Mouse (Mus musculus) left cerebral cortex, adult 2 months (tissue): ENCODE measurements at regions not wholly inside any gene's neighbourhood (a gene's known extent, or its start where the extent isn't known, plus 50 kb on each side); places are given as distances from the start of the nearest gene placed in this dataset.

Experiments used
- DNase-seq, 2 experiments: peaks; one replicate each; pipeline ENCODE4 v3.0.0; 2021 to 2022; ENCODE audit warnings: low spot score in 2 of 2, mixed read lengths in 1 of 2; ENCODE audit errors: extremely low spot score in 1 of 2
- H3K27ac ChIP-seq: fragments of 200-600 bp; 2 replicates; pipeline ENCODE4 v1.8.1; 2022
- H3K4me3 ChIP-seq: fragments of 200-600 bp; 2 replicates; pipeline ENCODE4 v1.8.1; 2022
- CTCF ChIP-seq: fragments of 200-600 bp; IDR thresholded peaks from 2 replicates; pipeline ENCODE4 v1.8.1; 2022; ENCODE audit warnings: antibody characterized with exemption, mild to moderate bottlenecking, moderate library complexity
- intact Hi-C: fragments of 180-260 bp; cut with DNase I; formaldehyde crosslinking; loops from one replicate; pipeline ENCODE4 v1.15.1; 2025

DNA sequence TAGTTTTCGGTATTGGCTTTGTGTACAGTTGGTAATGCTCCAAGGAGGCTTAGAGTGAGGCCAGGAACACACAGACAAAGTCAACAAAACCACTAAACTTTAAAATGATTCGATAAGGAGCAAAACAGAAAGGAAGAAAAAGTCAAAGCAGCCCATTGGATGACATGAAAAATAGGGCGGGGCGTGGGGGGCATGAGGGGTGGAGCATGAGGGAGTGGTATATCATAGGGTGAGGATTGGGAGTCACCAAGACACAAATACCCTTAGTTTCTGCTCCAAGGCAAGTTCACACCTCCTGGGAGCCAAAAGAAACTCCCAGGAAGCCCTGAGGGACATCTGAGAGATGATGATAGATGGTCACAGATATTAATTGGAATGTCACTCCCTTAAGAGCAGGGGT lies 262.2 kb upstream of the Pard3b start:
- intact Hi-C loops: loop anchor here (2.0 to 5.0 kb wide), 5 partner anchors 78 to 1586 kb away; no protein-coding TSS in a partner anchor
- H3K4me3 ChIP-seq: no peak overlapping the region
- H3K27ac ChIP-seq: no peak overlapping the region
- DNase-seq: no peak
- no peak for TF ChIP-seq CTCF

DNA sequence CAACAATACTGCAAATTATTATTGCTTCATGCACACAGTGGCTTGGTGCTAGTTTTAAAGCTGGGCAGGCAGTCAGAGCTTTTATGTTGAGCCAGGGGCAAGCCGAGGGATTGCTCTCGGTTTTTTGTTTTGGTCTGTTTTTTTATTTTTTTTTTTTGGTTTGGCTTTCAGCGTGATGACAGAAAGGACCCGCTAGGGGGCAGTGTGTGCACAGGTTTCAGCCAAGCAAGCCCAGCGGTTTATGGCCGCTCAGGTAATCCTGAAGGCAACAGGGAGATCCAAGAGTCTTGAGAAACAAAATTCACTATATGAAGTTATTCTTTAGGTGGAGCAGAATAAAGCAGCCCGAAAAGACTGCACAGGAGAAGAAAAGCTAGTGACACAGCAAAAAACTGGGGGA lies 261.6 kb upstream of the Pard3b start:
- DNase-seq: peak; percentile 68 to 72
- Histone ChIP-seq H3K4me3 (no peak overlapping the region), H3K27ac (no peak overlapping the region)
- intact Hi-C loops: loop anchor here (1.0 to 5.0 kb wide), 6 partner anchors 78 to 1585 kb away; no protein-coding TSS in a partner anchor
- TF ChIP-seq CTCF: peak; percentile 88

DNA sequence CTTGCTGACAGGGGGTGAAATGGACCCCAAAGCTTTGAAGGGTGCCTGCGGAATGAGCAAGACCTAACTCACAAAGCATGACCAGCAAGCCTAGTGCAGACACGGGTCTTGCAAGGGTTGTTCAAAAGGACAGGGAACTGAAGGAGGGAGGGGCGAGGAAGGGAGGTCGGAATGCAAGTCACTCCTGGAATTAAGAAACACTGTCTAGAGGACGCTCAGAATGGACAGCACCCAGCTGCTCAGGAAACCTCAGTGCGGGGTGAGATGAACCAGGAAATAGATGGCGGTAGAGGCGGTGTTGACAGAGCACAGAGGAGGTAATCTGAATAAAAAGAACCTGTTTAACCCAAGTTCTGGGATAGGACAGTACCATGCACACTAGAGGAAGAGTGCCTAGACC lies 260.4 kb upstream of the Pard3b start:
- DNase-seq: no peak
- intact Hi-C loops: loop anchor here (5.0 kb wide), 3 partner anchors 549 to 1584 kb away; no protein-coding TSS in a partner anchor
- Histone ChIP-seq H3K4me3 (no peak overlapping the region), H3K27ac (no peak overlapping the region)
- no peak for TF ChIP-seq CTCF

DNA sequence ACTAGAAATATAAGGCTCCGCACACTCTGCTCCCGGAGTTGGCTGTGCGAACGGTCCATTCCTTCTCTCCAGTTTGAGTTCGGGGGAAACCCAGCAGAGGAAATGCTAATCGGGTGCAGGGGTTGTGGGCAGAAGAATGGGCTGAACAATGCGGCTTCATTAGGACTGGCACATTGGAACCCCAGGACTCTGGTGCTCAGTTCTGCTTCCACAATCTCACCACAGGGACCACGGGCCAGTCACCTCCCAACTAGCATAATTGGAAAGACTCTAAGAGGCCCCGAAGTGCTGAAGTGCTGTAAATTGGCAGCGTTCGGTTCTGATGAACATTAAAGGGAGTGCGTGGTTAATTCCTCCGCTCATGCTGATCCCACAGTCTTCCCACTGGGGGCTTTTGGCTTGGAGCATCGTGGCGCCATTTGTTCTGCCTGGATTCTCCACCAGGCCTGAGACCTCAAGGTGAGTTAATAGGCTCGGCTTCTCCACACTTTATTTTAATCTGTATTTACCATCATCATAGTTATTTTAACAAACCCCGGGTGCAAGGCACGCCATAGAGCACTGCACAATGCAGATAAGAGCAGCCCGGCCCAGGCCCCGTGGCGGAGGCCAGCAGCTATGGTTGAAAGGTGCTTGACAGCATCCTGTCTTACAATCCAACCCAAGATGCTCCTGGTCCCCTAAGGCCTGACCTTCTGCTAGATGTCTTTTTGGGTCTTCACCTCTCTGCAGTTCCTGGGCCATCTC lies 258.7 kb upstream of the Pard3b start:
- no peak overlapping the region for H3K27ac ChIP-seq
- no peak for DNase-seq
- no peak overlapping the region for H3K4me3 ChIP-seq
- TF ChIP-seq CTCF: no peak
- intact Hi-C loops: loop anchor here (5.0 kb wide), 3 partner anchors 547 to 1582 kb away; no protein-coding TSS in a partner anchor

DNA sequence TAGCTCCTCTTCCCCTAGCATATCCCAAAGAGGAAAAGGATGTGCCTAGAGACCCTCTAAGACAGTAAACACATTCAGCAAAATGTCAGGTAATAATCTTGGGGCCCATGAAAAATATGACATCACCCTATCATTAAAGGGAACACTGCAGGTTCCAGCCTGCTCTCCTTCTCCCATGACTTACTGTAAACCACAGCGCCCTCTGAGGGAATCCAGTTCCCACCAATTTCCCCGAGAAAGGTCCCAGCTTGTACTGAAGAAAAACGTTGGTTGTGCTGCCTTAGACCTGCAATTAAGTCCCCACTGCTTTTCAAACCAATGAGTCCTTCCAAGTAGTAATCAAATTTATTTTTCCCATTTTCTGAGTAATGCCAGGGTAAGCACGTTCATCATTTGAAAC lies 251.0 kb upstream of the Pard3b start:
- no peak for DNase-seq
- no peak overlapping the region for H3K4me3 ChIP-seq
- no peak for TF ChIP-seq CTCF
- no peak overlapping the region for H3K27ac ChIP-seq
- intact Hi-C loops: no loop called here

DNA sequence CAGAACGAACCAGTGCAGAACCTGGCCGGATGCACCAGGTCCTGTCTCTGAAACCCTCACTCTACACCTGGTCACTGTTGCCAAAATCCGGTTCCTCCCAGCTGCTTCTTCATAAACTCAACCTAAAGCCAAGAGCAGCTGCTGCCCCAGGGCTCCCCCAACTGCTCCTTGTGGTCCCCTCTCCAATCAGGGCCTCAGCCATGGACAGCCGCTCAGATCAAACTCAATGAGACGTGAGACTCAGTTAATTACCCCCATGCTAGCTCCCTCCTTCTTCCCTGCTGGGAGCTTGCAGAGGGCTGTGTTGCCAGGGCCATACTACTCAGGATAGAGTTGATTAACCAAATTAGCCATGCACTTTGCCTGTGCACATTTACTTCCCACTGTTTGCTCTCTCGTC lies 240.8 kb upstream of the Pard3b start:
- Histone ChIP-seq H3K4me3 (no peak overlapping the region), H3K27ac (no peak overlapping the region)
- intact Hi-C loops: no loop called here
- DNase-seq: no peak
- TF ChIP-seq CTCF: no peak

DNA sequence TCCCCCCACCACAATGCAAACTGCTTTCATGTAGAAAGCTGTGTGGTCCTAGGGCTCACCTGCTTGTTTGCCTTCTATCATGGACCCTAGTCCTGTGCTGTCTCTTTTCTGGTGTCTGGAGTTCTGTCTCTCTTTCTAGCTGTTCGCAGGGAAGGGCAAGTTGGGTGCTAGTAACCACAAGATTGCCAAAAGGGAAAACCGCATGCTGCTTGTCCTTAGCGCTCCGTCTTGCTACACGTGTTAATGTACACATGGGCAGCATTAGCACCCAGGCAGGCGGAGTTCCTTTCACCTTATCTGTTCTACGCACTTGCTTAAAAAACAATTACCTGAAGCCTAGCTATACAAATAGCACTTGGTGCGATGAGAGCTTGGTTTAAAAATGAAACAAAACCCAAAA lies 236.3 kb upstream of the Pard3b start:
- TF ChIP-seq CTCF: no peak
- H3K4me3 ChIP-seq: peak overlapping the region; percentile 42
- intact Hi-C loops: no loop called here
- no peak for DNase-seq
- H3K27ac ChIP-seq: no peak overlapping the region

DNA sequence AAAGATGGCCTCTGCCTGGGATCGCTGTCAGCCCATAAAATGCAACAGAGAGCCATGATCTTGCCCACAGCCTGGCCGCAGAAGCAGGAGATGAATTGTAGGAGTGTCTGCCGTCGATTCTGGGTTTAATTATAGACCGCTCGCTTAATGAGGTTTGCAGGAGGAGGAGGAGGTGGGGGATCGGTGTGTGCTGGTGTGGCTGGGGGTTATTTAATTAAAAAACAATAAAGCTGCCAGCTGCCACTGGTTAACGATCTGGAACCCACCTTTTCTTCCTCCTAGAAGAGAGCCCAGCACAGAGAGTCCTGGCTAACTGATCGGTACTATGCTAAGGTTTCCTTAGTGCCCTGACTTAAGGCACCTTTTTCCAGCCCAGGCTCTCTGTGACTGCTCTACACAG lies 231.4 kb upstream of the Pard3b start:
- H3K27ac ChIP-seq: no peak overlapping the region
- TF ChIP-seq CTCF: no peak
- H3K4me3 ChIP-seq: no peak overlapping the region
- intact Hi-C loops: no loop called here
- DNase-seq: no peak

DNA sequence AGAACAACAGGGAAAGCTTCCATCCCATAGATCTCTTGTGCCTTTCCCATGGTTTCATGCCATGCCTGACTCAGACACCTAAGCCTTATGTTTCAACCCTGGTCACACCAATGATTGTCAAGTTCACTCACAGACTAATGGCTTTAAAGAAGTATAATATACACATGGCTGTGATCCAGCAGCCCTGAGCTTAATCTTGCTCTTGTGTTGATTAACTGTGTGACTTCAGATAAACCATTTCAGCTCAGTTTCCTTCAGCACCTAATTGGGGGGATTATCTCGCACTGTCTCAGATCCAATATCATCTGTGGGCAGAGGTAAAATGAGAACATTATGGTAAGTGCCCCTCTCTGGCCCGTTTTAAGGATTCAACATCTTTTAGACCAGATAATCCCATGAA lies 223.9 kb upstream of the Pard3b start:
- Histone ChIP-seq H3K27ac (no peak overlapping the region), H3K4me3 (no peak overlapping the region)
- no peak for TF ChIP-seq CTCF
- DNase-seq: no peak
- intact Hi-C loops: no loop called here

DNA sequence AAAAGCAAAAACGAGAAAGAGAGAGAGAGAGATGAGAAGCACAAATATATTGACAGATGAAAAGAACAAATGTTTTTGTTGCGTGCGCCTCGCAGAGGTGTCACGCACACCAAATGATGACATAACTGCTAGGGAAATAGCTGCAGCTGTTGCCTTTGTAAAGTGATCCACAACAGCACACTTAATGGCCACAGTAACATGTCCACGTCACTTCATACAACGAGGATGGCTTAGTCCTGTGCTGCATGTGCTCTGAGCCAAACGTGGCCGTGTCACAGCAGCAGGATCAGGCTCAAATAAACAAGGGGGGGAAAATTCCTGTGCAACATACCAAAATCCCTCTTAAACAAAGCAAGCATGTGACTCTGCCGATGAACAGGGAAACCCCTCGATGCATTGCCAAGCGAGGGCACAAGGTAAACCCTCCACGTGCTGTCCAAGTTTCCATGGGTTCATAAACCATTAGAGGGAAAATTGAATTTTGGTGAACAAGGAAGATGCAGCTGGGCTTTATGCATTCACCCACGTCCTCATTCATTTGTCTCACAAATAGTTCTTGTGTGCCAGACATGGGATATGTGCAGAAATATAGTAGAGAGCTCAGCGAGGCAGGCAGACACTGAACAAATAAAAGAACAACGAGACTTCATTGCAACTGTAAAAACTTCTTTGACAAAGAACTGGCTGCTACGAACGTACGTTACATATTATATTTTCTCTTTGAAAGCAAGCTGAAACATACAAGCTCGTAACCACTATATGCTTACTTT lies 223.0 kb upstream of the Pard3b start:
- no peak for TF ChIP-seq CTCF
- intact Hi-C loops: no loop called here
- DNase-seq: no peak
- Histone ChIP-seq H3K27ac (no peak overlapping the region), H3K4me3 (no peak overlapping the region)

DNA sequence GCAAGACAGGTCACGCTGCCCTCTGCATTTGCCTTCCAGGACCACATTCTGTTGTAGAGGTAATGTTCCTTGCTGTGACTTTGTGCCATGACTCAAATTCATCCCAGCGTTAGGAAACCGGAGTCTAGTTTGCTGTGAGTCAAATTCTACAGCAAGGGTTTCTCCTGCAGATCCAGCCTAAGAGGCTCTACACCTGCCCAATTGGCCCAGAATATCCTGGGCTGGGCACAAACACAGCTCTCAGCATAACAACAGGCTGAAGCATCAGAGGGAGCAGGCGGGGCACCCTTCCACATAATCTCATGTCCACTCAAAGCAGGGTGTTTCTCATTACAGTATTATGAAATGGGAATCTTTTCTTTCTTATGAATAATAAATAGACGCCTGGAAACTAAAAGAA lies 220.2 kb upstream of the Pard3b start:
- no peak for DNase-seq
- TF ChIP-seq CTCF: no peak
- Histone ChIP-seq H3K27ac (no peak overlapping the region), H3K4me3 (no peak overlapping the region)
- intact Hi-C loops: no loop called here

DNA sequence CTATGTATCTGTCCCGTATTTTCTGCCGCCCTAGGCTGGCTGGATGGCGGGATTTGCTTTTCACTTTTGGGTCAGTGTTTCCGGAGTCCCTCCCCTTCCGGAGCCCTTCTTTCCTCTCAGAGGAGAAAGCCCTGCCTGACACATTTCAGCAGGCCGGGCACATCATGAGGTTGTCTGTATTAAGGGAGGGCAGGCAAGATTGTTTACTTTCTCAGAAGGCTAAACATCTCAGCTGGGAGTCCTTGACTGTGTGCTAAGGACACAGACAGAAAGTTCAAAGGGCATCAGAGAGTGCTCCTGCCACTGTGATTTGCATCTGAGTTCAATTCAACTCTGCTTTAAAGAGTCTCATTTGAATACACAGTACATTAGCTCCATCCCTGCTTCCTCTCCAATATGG lies 218.8 kb upstream of the Pard3b start:
- DNase-seq: no peak
- Histone ChIP-seq H3K4me3 (no peak overlapping the region), H3K27ac (no peak overlapping the region)
- TF ChIP-seq CTCF: no peak
- intact Hi-C loops: no loop called here
